Mouse (Mus musculus) retina, embryonic 14.5 days (tissue): Measurements from ENCODE around the gene Aldh1b1.

Experiments used
- DNase-seq: peaks from one replicate; pipeline ENCODE4 v3.0.0-alpha.2; 2015; ENCODE audit warnings: low spot score

Aldh1b1 gene

DNA sequence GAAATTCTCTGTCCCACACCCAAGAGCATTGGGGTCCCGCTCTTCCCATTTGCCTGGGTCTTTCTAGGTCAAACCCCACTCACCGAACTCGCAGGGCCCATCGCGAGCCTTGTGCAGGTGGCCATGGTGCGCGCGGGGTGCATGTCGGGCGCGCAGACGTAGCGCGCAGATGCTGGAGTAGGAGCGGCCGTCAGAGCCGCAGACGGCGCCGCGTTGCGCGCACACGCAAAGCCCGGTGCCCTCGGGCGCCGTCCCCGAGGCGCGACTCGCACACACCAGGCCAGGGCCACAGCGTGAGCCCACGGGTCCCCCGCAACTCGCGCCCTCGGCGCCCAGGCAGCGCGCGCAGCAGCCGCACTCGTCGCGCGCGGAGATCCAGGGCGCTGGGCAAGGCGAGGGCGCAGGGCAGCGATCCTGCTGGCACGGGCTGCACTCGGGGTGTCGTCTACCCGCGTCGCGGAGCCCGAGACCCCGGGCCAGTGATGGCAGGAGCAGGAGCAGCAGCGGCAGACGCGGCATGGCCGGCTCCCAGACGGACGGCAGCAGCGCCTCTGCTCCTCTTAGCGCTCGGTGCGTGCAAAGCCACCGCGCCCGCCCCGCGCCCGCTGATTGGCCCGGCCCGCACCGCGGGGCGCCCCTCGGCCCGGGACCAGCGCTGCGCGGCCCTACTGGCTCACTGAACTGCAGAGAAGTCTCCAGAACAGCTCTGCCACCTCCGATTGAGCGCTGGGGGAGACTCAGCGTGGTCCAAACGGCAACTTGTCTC, 27.6 kb downstream of the Aldh1b1 start, which contains the start of gene Igfbpl1:
Gene Igfbpl1 (minus strand): TSS at position 649 of the 766 bp plus-strand sequence.
- peak; percentile 59 for DNase-seq

DNA sequence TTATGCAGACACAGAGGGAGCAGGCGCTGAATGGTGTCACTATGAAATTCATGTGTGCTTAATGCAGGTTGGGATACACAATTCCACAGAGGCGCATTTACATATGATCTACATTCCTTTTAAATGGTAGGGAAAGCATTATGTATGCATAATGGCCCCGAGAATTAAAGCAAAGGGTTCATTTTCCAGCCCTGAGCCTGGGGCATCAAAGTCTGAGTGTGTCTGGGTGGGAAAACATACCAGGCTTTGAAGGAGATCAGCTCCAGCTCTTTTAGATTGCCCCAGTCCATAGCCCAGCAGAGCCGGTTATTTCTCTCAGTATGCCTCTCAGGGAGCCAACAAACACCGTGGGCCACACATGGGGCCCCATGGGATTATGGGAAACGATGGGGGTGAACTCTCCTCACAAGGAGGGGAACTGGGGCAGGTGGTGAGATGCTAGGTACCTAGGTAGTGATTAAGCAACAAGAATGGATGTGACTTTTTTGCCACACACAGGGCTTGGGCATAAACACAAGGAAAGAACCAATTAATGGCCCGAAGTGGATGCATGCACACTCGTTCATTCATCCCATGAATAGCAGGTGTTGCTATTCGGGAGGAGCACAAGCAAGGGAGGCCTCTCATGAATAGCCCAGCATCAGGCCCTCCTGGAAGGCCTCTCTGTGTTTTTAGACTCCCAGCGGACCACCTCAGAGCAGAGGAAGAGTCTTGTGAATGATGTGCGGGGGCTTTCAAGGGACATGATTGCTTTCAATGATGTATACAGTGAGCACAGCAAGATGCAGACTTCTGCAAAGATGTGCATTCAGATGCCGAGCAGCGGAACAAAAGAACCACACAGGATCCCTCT, 31.3 kb downstream of the Aldh1b1 start:
- DNase-seq, result no peak

DNA sequence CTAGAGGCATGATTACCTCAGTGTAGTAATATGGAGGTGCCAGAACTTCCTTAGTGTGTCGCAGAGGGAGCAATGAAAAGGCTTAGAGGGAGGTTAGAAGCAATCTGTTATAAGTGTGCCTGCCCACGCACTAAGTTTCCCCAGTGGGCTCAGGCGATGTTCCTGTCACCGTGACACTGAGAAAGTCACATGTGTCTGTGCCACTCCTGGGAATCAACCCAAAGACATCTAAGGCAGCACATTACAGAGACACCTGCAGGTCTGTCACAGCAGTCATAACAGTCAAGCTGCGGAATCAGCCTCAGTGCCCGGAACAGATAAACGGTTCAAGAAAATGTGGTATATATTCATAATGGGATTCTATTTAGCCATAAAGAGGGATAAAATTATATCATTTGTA, 33.2 kb downstream of the Aldh1b1 start:
- DNase-seq, result no peak

DNA sequence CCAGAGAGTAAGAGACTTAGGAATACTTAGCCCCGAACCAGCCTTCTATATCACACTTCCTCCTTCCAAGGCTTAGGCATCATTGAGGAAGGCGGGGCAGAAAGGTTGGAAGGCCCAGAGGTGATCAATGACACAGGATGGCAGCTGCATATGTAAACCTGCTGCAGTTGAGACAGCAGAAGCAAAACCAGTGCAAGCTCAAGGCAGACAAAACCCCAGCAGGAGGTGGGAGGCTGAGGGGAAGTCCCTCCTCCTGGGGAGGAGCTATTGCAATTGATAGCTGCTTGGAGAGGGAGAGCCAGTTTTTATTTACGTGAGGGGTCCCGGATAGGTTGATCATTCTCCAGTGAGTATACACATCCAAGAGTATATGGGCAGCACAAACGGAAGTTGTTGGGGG, 34.6 kb downstream of the Aldh1b1 start:
- DNase-seq, result no peak

DNA sequence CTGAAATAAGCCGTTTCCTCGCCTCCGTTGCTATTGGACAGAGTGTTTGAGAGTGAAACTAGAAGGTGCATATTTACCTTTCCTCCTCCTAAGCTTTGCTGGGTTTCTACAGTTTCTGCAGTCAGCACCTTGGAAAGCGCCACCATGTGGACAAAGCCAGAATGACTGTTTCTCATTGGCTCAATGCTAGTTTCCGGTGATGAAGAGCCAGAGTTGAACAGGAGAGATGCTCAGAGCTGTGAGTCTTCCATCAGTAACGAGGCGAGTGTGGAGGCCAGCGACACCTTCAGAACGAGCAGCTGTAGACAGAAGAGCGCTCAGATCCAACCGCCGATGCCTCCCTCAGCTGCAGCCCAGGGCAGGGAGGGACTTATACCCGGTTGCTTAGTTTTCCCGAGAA, 45.5 kb downstream of the Aldh1b1 start:
- DNase-seq, result peak; percentile 80

DNA sequence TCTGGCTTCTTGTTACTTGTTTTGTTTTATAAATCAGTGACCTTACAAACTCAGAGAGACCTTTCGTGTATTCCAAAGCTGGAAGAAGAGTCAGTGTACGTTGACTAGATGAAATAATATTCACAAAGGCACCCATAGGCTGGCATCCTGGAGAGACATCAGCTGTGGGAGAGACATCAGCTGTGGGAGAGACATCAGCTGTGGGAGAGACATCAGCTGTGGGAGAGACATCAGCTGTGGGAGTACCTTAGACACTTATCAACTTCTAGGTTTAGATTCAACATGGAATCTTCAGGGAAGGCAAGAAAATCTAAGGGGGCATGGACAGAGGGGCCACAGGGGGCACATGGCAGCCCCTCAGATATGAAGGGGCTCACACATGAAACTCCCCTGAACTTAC, 47.4 kb downstream of the Aldh1b1 start:
- no peak for DNase-seq

DNA sequence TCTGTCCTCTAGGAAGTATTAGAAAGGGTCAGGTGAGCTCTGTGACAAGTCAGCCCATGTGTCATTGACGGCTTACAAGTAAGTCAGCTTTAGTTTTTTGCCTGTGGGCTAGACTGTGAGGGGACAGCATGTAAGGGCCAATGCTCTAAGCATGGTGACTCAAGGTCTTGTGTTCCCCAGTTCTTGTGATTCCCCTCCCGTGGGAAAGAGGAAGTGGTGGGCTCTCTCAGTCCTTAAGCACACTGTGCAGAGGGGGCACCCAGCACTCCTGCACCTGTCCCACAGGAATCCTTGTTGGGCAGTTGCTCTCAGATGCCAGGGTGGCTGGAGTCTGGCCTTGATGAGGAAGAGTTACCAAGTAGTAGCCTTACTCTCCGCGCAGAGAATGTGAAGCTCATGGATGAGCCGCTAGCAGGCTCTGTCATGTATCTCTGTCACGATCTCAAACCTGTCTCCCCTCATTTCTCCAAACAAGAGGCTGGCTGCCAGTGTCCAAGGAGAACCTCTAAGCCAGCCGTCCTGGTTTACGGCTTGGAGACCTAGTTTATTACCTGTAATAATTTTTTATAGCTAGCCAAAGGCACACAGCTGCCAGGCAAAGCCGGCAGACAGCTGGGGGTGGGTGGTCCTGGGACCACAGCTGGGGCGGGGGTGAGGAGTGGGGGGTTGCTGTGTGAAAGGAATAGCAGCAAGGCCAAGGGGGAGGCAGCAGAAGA, 49.4 kb downstream of the Aldh1b1 start, which contains the start of gene Stra6l:
Gene Stra6l (plus strand): TSS at position 556 of the 716 bp plus-strand sequence.
- DNase-seq, result no peak

DNA sequence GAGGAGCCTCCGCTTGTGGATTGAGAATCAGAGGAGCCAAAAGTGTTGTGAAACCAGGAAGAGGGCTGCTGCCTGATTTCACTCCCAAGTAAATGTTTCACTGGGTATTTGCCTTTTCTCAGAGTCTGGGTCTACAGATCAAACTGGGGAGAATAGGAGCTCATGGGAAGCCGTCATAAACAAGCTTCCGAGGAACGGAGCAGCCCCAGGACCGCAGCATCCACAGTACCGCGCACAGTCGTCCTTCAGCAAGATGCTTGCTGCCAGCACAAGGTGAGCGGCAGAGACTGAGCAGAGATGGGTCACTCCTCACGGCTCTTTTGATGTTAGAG, 50.0 kb downstream of the Aldh1b1 start:
- no peak for DNase-seq

DNA sequence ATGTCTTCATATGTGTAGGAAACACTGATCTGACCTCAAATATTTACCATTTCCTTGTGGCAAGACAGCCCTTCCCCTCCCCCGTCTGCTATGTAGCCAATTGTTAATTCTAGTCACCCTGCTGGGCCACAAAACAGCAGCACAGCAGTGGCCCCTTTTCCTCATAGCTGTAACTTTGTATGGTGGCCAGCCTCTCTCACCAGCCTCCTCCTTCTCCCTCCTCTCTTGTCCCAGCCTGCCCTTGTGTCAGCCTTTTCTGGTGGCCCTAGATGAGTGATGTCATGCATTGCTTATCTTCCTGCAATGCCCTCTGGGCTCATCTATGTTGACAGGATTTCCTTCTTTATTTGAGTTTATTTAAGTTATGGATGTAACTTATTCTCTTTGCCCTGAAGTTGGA, 50.6 kb downstream of the Aldh1b1 start:
- no peak for DNase-seq

DNA sequence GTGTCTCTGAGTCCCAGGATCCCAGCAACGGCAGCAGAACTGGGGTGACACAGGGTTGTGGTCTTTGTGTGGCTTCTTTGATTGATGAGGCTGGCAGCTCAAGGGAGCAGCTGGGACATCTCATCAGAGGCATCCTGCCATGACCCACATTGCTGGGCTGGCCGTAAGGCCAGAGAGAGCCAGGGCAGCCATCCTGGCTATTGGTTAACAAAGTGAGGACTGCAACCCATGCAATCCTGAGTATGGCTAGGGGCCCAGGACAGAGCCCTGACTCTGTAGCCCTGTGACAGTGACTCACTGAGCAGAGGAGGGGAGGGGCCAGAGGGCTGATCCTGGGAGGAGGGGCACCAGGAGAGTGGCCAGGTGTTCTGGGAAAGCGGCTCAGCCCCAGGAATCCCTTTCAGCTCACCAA, 52.8 kb downstream of the Aldh1b1 start:
- DNase-seq, result no peak

DNA sequence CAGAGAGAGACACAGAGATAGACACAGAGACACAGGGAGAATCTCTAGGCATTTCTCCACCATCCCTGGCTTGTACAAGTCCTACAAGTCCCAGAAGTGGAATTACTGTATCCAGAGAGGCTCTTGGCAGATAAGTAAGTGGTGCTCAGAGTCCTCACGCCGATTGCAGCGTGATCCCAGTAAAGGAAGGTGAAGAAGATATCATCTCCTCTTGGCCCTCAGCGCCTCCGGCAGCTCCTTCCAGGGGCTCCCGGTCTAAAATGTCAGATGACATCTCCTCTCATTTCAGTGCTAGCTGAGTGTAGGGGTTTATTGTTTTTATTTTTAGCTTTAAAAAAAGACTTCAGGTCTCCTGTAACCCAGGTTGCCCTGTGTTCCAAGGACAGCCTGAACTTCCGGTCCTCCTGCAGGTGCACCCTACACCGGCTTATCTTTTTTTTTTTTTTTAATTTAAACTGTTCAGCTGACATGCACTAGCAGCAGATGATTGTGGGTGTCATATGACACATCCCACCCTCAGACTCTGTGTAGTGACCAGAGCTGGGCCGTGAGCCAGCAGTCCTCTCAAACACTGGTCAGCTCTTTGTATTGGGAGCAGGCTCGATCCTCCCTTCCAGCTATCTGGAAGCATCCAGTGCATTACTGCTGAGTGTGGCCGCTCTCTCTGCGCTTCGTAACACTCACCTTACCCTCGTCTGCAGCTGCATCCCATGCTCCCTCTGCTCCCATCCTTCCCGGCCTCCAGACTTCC, 54.8 kb downstream of the Aldh1b1 start:
- DNase-seq, result no peak
